Mouse (Mus musculus) E14TG2a.4 (cell line): ENCODE measurements around the gene Ttf2.

Source experiments
- CTCF ChIP-seq: conservative IDR thresholded peaks from 2 replicates; pipeline ENCODE4 v1.5.1; 2014; ENCODE audit warnings: low read length
- POU5F1 ChIP-seq: IDR thresholded peaks from 2 replicates; pipeline ENCODE4 v1.6.1; 2014; ENCODE audit warnings: low read length, borderline replicate concordance

DNA sequence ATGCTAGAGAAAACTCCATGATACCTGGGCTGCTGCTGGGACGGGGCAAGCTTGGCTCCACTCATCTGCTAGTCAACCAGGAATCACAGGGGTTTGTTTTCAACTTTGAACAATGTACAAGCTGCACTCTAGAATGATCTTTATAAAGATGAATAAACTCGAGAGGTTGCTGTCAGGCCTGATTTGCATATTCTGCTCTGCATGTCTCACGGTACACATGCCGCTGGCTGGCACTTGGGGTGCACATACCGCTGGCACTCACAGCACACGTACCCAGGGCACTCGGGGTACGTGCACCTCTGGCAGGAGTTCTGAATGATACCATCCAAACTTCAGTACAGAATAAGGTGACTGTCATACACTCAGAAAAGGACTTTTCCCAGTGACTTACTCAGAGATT, 43.1 kb upstream of the Ttf2 start:
- TF ChIP-seq CTCF (no peak), POU5F1 (no peak)
